Mouse (Mus musculus) liver, embryonic 11.5 days (tissue): Measurements from ENCODE around the gene Hlf. TPM values are rescaled to one million over a fixed set of nuclear protein-coding genes. Genes with fewer than 3 reads are reported as not detected.

Experiments
- ATAC-seq: fragments of 200-750 bp; cut with Nextera tagmentation; replicated peaks from 2 replicates; pipeline ENCODE4 v1.8.0; 2017; ENCODE audit warnings: moderate number of reproducible peaks, mild to moderate bottlenecking, moderate TSS enrichment, moderate library complexity; ENCODE audit not compliant: low FRiP score
- DNase-seq: peaks from one replicate; pipeline ENCODE4 v3.0.0-alpha.2; 2017; ENCODE audit warnings: low spot score
- H3K27ac ChIP-seq: fragments of 300-500 bp; sonication (generic); 2 replicates; pipeline ENCODE4 v1.5.1; 2014; ENCODE audit warnings: mild to moderate bottlenecking, low read depth, low read length, control low read depth
- H3K27me3 ChIP-seq: fragments of 300-500 bp; sonication (generic); replicated peaks from 2 replicates; pipeline ENCODE4 v1.6.1; 2014; ENCODE audit warnings: low read length, mixed read lengths; ENCODE audit not compliant: control insufficient read depth, insufficient read depth
- H3K36me3 ChIP-seq: fragments of 300-500 bp; sonication (generic); 2 replicates; pipeline ENCODE4 v1.6.1; 2014; ENCODE audit warnings: mild to moderate bottlenecking, low read length, moderate library complexity, mixed read lengths; ENCODE audit not compliant: control insufficient read depth, insufficient read depth
- H3K4me1 ChIP-seq: fragments of 300-500 bp; sonication (generic); replicated peaks from 2 replicates; pipeline ENCODE4 v1.6.1; 2014; ENCODE audit warnings: low read length, mixed read lengths; ENCODE audit not compliant: control insufficient read depth, insufficient read depth
- H3K4me2 ChIP-seq: fragments of 300-500 bp; sonication (generic); 2 replicates; pipeline ENCODE4 v1.6.1; 2014; ENCODE audit warnings: mild to moderate bottlenecking, control low read depth, moderate library complexity
- H3K4me3 ChIP-seq: fragments of 300-500 bp; sonication (generic); 2 replicates; pipeline ENCODE4 v1.5.1; 2014; ENCODE audit warnings: low read depth, low read length, control low read depth
- H3K9ac ChIP-seq: fragments of 300-500 bp; sonication (generic); 2 replicates; pipeline ENCODE4 v1.6.1; 2014; ENCODE audit warnings: low read depth, low read length, control low read depth
- H3K9me3 ChIP-seq: fragments of 300-500 bp; sonication (generic); 2 replicates; pipeline ENCODE4 v1.6.1; 2016; ENCODE audit warnings: low read length, inconsistent platforms, mixed read lengths; ENCODE audit not compliant: control insufficient read depth
- WGBS: fragments of 180-500 bp; shearing (Covaris S2); extraction: QIAGEN DNeasy Blood & Tissue Kit; methylation state at CpG from one replicate; pipeline ENCODE4 v1.1.7; 2014; 5-methylcytosine and 5-hydroxymethylcytosine counted together
- polyA plus RNA-seq: library from polyadenylated mRNA; unstranded; fragments of >200 nt; fragmentation: Nextera tagmentation; extraction: Ambion mirVana; gene quantifications from 2 replicates; pipeline ENCODE4 v1.2.1, GENCODE M21; 2014

The Hlf gene
- polyA plus RNA-seq, 1 experiment from 2014 or later, result 6.9 TPM

DNA sequence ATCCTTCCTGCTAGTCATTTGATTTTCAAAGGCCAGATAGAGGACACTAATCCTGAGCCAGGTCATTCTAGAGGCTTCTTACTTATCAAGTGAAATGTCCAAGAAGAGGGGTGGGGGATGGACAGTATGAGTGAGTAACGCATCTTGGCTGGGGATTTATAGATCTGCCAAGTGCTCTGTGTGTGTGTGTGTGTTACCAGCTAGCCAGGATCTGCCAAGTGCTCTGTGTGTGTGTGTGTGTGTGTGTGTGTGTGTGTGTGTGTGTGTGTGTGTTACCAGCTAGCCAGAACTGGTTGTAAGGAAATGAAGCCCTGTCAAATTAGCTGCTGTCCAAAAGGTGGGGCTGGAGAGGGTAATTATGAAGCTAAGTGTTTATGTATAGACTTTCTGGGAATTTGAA, 55.9 kb downstream of the Hlf start:
- 59% methylated on average over 1 of the region's 1 CpGs for WGBS
- H3K4me1 ChIP-seq, result no peaks in the 10 kb centered on the region
- no peaks in the 10 kb centered on the region for H3K36me3 ChIP-seq
- H3K4me3 ChIP-seq, result no peak overlapping the region
- no peaks in the 10 kb centered on the region for H3K27me3 ChIP-seq
- no peak overlapping the region for H3K4me2 ChIP-seq
- DNase-seq (no peak), ATAC-seq (no peak)
- H3K9me3 ChIP-seq, result no peaks in the 10 kb centered on the region
- no peak overlapping the region for H3K27ac ChIP-seq
- no peak overlapping the region for H3K9ac ChIP-seq

GRCm38 (mm10) chr11:90332737-90333136, 58.0 kb downstream of the Hlf start:
- H3K4me2 ChIP-seq, result no peak overlapping the region
- H3K9ac ChIP-seq, result no peak overlapping the region
- DNase-seq (no peak), ATAC-seq (no peak)
- H3K9me3 ChIP-seq, result no peaks in the 10 kb centered on the region
- no peaks in the 10 kb centered on the region for H3K36me3 ChIP-seq
- H3K4me3 ChIP-seq, result no peak overlapping the region
- 69% methylated on average over 4 of the region's 4 CpGs for whole genome bisulfite sequencing
- no peaks in the 10 kb centered on the region for H3K27me3 ChIP-seq
- H3K4me1 ChIP-seq, result no peaks in the 10 kb centered on the region
- H3K27ac ChIP-seq, result no peak overlapping the region

DNA sequence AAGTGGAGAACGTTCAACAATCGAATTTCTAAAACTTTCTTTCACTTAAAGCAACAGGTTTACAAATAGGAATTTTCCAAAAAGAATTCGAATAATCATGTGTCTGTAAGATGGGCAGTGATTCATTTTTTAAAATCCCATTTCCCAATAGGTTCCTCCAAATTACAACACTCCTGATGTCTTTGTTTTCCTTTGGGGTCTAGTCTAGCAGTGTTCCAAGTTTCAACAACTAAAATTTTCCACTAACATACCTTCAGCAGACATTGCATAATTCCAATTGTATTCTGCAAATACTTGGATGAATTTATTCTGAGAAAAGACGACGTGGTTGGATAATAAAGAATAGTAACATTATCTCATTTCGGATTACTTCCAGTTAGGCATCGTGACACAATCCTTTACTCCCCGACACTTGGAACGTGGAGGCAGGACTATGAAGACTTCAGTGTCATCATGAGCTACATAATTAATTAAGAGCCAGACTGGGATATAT, 60.4 kb downstream of the Hlf start:
- no peak overlapping the region for H3K9ac ChIP-seq
- H3K4me3 ChIP-seq, result no peak overlapping the region
- H3K27ac ChIP-seq, result no peak overlapping the region
- no peaks in the 10 kb centered on the region for H3K4me1 ChIP-seq
- no peaks in the 10 kb centered on the region for H3K36me3 ChIP-seq
- H3K27me3 ChIP-seq, result no peaks in the 10 kb centered on the region
- ATAC-seq (no peak), DNase-seq (no peak)
- WGBS, result 79% methylated on average over 9 of the region's 9 CpGs
- no peak overlapping the region for H3K4me2 ChIP-seq
- no peaks in the 10 kb centered on the region for H3K9me3 ChIP-seq

- no peak overlapping the region for H3K27ac ChIP-seq
These were observed 63.9 kb downstream of the Hlf start for GRCm38 (mm10) chr11:90326836-90327235.

DNA sequence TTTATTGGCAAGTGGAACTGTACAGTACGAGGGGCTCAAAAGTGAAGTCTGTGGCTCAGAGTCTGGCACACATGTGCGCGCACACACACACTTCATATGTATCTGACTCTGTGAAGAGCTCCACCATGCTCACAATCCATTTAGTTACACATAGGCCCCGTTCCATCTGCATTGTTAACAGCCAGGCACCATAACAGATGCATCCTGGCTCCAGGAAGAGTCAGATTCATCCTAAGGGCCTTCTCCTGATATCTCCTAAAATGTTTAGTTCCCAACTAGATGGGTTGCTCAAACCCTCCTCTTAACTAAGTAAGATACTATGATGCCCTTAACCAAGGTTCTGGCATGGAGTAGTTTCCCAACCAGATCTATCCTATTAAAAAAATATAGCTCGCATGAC, 64.5 kb downstream of the Hlf start:
- Histone ChIP-seq H3K4me3 (no peak overlapping the region), H3K9me3 (no peaks in the 10 kb centered on the region), H3K9ac (no peak overlapping the region), H3K27ac (no peak overlapping the region), H3K4me2 (no peak overlapping the region), H3K4me1 (no peaks in the 10 kb centered on the region), H3K27me3 (no peaks in the 10 kb centered on the region), H3K36me3 (no peaks in the 10 kb centered on the region)
- DNase-seq, result no peak
- 91% methylated on average over 5 of the region's 5 CpGs for WGBS
- ATAC-seq, result no peak

More at GRCm38 (mm10) chr11:90326836-90327235, 63.9 kb downstream of the Hlf start:
- Histone ChIP-seq H3K4me2 (no peak overlapping the region), H3K4me3 (no peak overlapping the region), H3K36me3 (no peaks in the 10 kb centered on the region), H3K27me3 (no peaks in the 10 kb centered on the region), H3K4me1 (no peaks in the 10 kb centered on the region), H3K9me3 (no peaks in the 10 kb centered on the region), H3K9ac (no peak overlapping the region)
- 56% methylated on average over 1 of the region's 1 CpGs for WGBS
- no peak for DNase-seq
- ATAC-seq, result no peak

- H3K27ac ChIP-seq, result no peak overlapping the region
- H3K4me2 ChIP-seq, result no peak overlapping the region
- WGBS, result 79% methylated on average over 3 of the region's 3 CpGs
- no peak overlapping the region for H3K4me3 ChIP-seq
- no peak for ATAC-seq
- no peak for DNase-seq
- no peaks in the 10 kb centered on the region for H3K4me1 ChIP-seq
- H3K9ac ChIP-seq, result no peak overlapping the region
- H3K27me3 ChIP-seq, result no peaks in the 10 kb centered on the region
- H3K9me3 ChIP-seq, result no peaks in the 10 kb centered on the region
- H3K36me3 ChIP-seq, result no peaks in the 10 kb centered on the region
These were observed 66.1 kb downstream of the Hlf start for GRCm38 (mm10) chr11:90324597-90324996.

- ATAC-seq, result no peak
- H3K9me3 ChIP-seq, result no peaks in the 10 kb centered on the region
- H3K4me2 ChIP-seq, result no peak overlapping the region
- no peaks in the 10 kb centered on the region for H3K27me3 ChIP-seq
- H3K4me1 ChIP-seq, result no peaks in the 10 kb centered on the region
- no peak overlapping the region for H3K9ac ChIP-seq
- DNase-seq, result no peak
- WGBS, result 59% methylated on average over 7 of the region's 7 CpGs
- H3K27ac ChIP-seq, result no peak overlapping the region
- no peaks in the 10 kb centered on the region for H3K36me3 ChIP-seq
- H3K4me3 ChIP-seq, result no peak overlapping the region
These were observed 69.8 kb downstream of the Hlf start for GRCm38 (mm10) chr11:90320922-90321321.

DNA sequence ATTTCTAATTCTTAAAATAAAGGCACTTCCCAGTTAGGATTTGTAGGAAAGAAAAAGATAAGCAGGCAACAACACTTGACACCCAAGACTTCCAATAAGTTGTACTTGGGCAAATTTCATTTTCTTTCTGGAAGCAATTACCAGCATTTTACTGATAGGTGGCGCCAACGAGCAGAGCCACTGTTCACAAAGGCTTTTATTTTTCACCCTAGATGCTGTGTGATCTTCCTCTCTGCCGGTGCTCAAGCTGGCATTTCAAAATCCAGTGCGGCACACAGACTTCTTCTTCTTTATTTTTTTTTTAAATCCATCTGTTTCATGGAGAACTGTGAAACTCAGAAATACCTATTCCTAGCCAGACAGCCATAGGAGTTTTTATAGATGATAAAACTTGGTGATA, 73.2 kb downstream of the Hlf start:
- DNase-seq, result no peak
- no peaks in the 10 kb centered on the region for H3K36me3 ChIP-seq
- no peak overlapping the region for H3K4me2 ChIP-seq

DNA sequence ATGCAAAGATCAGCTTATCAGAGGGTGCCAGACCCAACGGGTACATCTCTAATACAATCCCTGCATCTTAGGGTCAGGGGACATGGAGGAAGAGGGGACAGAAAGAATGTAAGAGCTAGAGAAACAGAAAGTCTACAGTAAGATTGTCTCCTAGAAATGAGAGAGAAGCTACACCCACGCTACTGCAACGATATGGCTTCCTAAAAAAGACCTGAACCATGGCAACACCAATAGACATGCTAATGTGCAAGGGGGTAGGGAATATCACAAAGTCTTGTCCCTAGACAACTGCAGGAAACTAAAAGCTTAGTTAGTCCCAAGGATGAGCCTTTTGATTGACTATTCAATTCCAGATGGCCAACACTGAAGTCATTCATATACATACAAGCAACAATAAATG, 76.1 kb downstream of the Hlf start:
- no peak overlapping the region for H3K4me2 ChIP-seq
- WGBS, result 79% methylated on average over 3 of the region's 3 CpGs
- H3K4me1 ChIP-seq, result no peaks in the 10 kb centered on the region
- no peaks in the 10 kb centered on the region for H3K36me3 ChIP-seq
- no peak for ATAC-seq
- DNase-seq, result no peak
- no peaks in the 10 kb centered on the region for H3K27me3 ChIP-seq
- H3K27ac ChIP-seq, result no peak overlapping the region
- no peak overlapping the region for H3K4me3 ChIP-seq
- H3K9ac ChIP-seq, result no peak overlapping the region
- no peaks in the 10 kb centered on the region for H3K9me3 ChIP-seq

More for the DNA sequence above, 73.2 kb downstream of the Hlf start:
- Histone ChIP-seq H3K27ac (no peak overlapping the region), H3K4me1 (no peaks in the 10 kb centered on the region), H3K9me3 (no peaks in the 10 kb centered on the region), H3K9ac (no peak overlapping the region), H3K4me3 (no peak overlapping the region), H3K27me3 (no peaks in the 10 kb centered on the region)
- WGBS, result 17% methylated on average over 4 of the region's 4 CpGs
- ATAC-seq, result no peak
